Mouse (Mus musculus) heart, embryonic 14.5 days (tissue): ENCODE results near the gene Grifin. TPM values are rescaled to one million over a fixed set of nuclear protein-coding genes. Genes with fewer than 3 reads are reported as not detected.

Experiments used
- ATAC-seq: fragments of 200-750 bp; cut with Nextera tagmentation; 2 replicates; pipeline ENCODE4 v1.8.0; 2017; ENCODE audit warnings: low read depth, moderate TSS enrichment; ENCODE audit not compliant: insufficient number of reproducible peaks, insufficient read depth, low FRiP score
- H3K27ac ChIP-seq, 2 experiments: fragments of 200-500 bp in 1 of 2; fragments of 300-500 bp in 1 of 2; sonication (generic) in 1 of 2; replicated peaks in 1 of 2; 2 replicates each; pipeline ENCODE4 v1.5.1; 2012 to 2014; ENCODE audit warnings: low read depth in 2 of 2, low read length in 2 of 2, control low read depth in 1 of 2, mild to moderate bottlenecking in 1 of 2, mixed read lengths in 1 of 2; ENCODE audit not compliant: control insufficient read depth in 1 of 2, insufficient read depth in 1 of 2
- H3K27me3 ChIP-seq: fragments of 300-500 bp; sonication (generic); 2 replicates; pipeline ENCODE4 v1.6.1; 2014; ENCODE audit warnings: mild to moderate bottlenecking, low read length, control low read depth; ENCODE audit not compliant: control insufficient read depth, insufficient read depth
- H3K36me3 ChIP-seq: fragments of 300-500 bp; sonication (generic); 2 replicates; pipeline ENCODE4 v1.6.1; 2014; ENCODE audit warnings: mild to moderate bottlenecking, control low read depth, low read length, mixed read lengths; ENCODE audit not compliant: control insufficient read depth, insufficient read depth
- H3K4me1 ChIP-seq, 2 experiments: fragments of 200-500 bp in 1 of 2; fragments of 300-500 bp in 1 of 2; sonication (generic) in 1 of 2; 2 replicates each; pipeline ENCODE4 v1.6.1; 2012 to 2014; ENCODE audit warnings: low read length in 2 of 2, control low read depth in 1 of 2, mixed read lengths in 1 of 2; ENCODE audit not compliant: control insufficient read depth in 2 of 2, insufficient read depth in 2 of 2
- H3K4me2 ChIP-seq: fragments of 300-500 bp; sonication (generic); 2 replicates; pipeline ENCODE4 v1.6.1; 2014; ENCODE audit warnings: mild to moderate bottlenecking, low read length
- H3K4me3 ChIP-seq, 2 experiments: fragments of 200-500 bp in 1 of 2; fragments of 300-500 bp in 1 of 2; sonication (generic) in 1 of 2; 2 replicates each; pipeline ENCODE4 v1.5.1; 2012 to 2014; ENCODE audit warnings: low read length in 2 of 2, mild to moderate bottlenecking in 2 of 2, control low read depth in 1 of 2, low read depth in 1 of 2, moderate library complexity in 1 of 2; ENCODE audit not compliant: control insufficient read depth in 1 of 2, insufficient read depth in 1 of 2
- H3K9ac ChIP-seq: fragments of 300-500 bp; sonication (generic); 2 replicates; pipeline ENCODE4 v1.6.1; 2014; ENCODE audit warnings: mild to moderate bottlenecking, low read length
- H3K9me3 ChIP-seq: fragments of 300-500 bp; sonication (generic); 2 replicates; pipeline ENCODE4 v1.6.1; 2016; ENCODE audit warnings: low read length, control low read depth; ENCODE audit not compliant: control insufficient read depth
- WGBS: fragments of 180-500 bp; shearing (Covaris S2); extraction: QIAGEN DNeasy Blood & Tissue Kit; methylation state at CpG from one replicate; pipeline ENCODE4 v1.1.7; 2014; 5-methylcytosine and 5-hydroxymethylcytosine counted together
- polyA plus RNA-seq: library from polyadenylated mRNA; unstranded; fragments of >200 nt; fragmentation: Nextera tagmentation; extraction: Ambion mirVana; gene quantifications from 2 replicates; pipeline ENCODE4 v1.2.1, GENCODE M21; 2014

Grifin gene
- polyA plus RNA-seq, 1 experiment from 2014 or later, result not detected

GRCm38 (mm10) chr5:140546332-140546731, 18.5 kb downstream of the Grifin start:
- Histone ChIP-seq H3K27me3 (no peaks in the 10 kb centered on the region), H3K36me3 (no peaks in the 10 kb centered on the region), H3K9me3 (no peaks in the 10 kb centered on the region), H3K4me3 (no peak overlapping the region), H3K9ac (no peak overlapping the region), H3K27ac (no peak overlapping the region), H3K4me1 (peaks cover 7 to 12% of the 10 kb centered on the region in 2 experiments), H3K4me2 (no peak overlapping the region)
- WGBS, result 82% methylated on average over 19 of the region's 19 CpGs
- no peak for ATAC-seq

DNA sequence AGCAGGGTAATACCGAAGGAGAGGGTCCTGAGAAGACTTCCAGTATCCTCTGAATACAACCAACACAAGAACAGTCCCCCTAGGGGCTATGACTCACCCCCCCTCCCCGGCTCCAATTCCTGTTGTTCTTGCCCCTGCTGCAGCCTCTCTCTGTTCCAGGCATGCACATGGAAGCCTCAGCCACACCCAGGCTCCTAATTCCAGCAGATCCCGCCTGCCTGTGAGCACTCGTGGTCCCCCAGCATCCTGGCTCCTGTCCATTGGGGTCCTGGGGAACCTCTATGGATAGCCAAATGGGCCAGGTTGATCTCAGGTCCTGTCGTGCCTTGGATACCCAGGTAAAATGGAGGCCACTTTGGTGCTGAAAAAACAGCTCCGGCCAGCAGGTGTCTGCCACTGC, 19.2 kb downstream of the Grifin start:
- 45% methylated on average over 6 of the region's 6 CpGs for WGBS
- Histone ChIP-seq H3K36me3 (no peaks in the 10 kb centered on the region), H3K27ac (no peak overlapping the region), H3K4me1 (peaks cover 7 to 12% of the 10 kb centered on the region in 2 experiments), H3K27me3 (no peaks in the 10 kb centered on the region), H3K4me2 (no peak overlapping the region), H3K9me3 (no peaks in the 10 kb centered on the region), H3K9ac (no peak overlapping the region), H3K4me3 (no peak overlapping the region)
- ATAC-seq, result no peak

- 73% methylated on average over 9 of the region's 9 CpGs for WGBS
Observed at GRCm38 (mm10) chr5:140542811-140543575, 21.9 kb downstream of the Grifin start.

GRCm38 (mm10) chr5:140540106-140540505, 24.8 kb downstream of the Grifin start:
- Histone ChIP-seq H3K27me3 (no peaks in the 10 kb centered on the region), H3K27ac (no peak overlapping the region), H3K9ac (no peak overlapping the region), H3K36me3 (no peaks in the 10 kb centered on the region), H3K9me3 (no peaks in the 10 kb centered on the region), H3K4me1 (peaks cover 0 to 6% of the 10 kb centered on the region in 2 experiments; a peak in 2 of 4 replicates), H3K4me3 (no peak overlapping the region), H3K4me2 (no peak overlapping the region)
- 10% methylated on average over 8 of the region's 8 CpGs for WGBS
- no peak for ATAC-seq

More at GRCm38 (mm10) chr5:140542811-140543575, 21.9 kb downstream of the Grifin start:
- Histone ChIP-seq H3K9me3 (no peaks in the 10 kb centered on the region), H3K4me1 (no peaks in the 10 kb centered on the region), H3K27ac (no peak overlapping the region), H3K4me3 (no peak overlapping the region), H3K9ac (no peak overlapping the region), H3K27me3 (no peaks in the 10 kb centered on the region), H3K36me3 (no peaks in the 10 kb centered on the region), H3K4me2 (no peak overlapping the region)
- ATAC-seq, result no peak; the same call in 1 of the 2 replicates

- no peak overlapping the region for H3K9ac ChIP-seq
- H3K4me2 ChIP-seq, result no peak overlapping the region
- no peaks in the 10 kb centered on the region for H3K36me3 ChIP-seq
- peaks cover 0 to 6% of the 10 kb centered on the region in 2 experiments; a peak in 2 of 4 replicates for H3K4me1 ChIP-seq
- 75% methylated on average over 13 of the region's 13 CpGs for WGBS
- no peaks in the 10 kb centered on the region for H3K9me3 ChIP-seq
- no peak overlapping the region for H3K4me3 ChIP-seq
- H3K27ac ChIP-seq, result no peak overlapping the region
- no peaks in the 10 kb centered on the region for H3K27me3 ChIP-seq
- no peak for ATAC-seq
Observed at GRCm38 (mm10) chr5:140538111-140538683, 26.7 kb downstream of the Grifin start.

GRCm38 (mm10) chr5:140526754-140527153, 38.1 kb downstream of the Grifin start:
- Histone ChIP-seq H3K9ac (no peak overlapping the region), H3K27ac (no peak overlapping the region), H3K4me3 (no peak overlapping the region), H3K9me3 (no peaks in the 10 kb centered on the region), H3K4me1 (no peaks in the 10 kb centered on the region), H3K36me3 (peaks cover 19% of the 10 kb centered on the region), H3K4me2 (no peak overlapping the region), H3K27me3 (no peaks in the 10 kb centered on the region)
- 88% methylated on average over 2 of the region's 2 CpGs for WGBS
- no peak for ATAC-seq

- no peak for ATAC-seq
- 88% methylated on average over 1 of the region's 1 CpGs for WGBS
- Histone ChIP-seq H3K4me2 (no peak overlapping the region), H3K4me3 (no peak overlapping the region), H3K27me3 (no peaks in the 10 kb centered on the region), H3K9ac (no peak overlapping the region), H3K36me3 (peaks cover 13% of the 10 kb centered on the region), H3K27ac (no peak overlapping the region), H3K9me3 (no peaks in the 10 kb centered on the region), H3K4me1 (peaks cover 4 to 5% of the 10 kb centered on the region in 2 experiments; a peak in 2 of 4 replicates)
Observed at GRCm38 (mm10) chr5:140521196-140521595, 43.7 kb downstream of the Grifin start.
